Mouse (Mus musculus) testis, adult 2 months (tissue): ENCODE results near the gene Psmb9. TPM values are rescaled to one million over a fixed set of nuclear protein-coding genes. Genes with fewer than 3 reads are reported as not detected.

ENCODE experiments used
- H3K27ac ChIP-seq: fragments of 200-500 bp; 2 replicates; pipeline ENCODE4 v1.5.1; 2012; ENCODE audit warnings: low read depth, low read length; ENCODE audit not compliant: control insufficient read depth, insufficient read depth
- H3K27me3 ChIP-seq: fragments of 200-500 bp; 2 replicates; pipeline ENCODE4 v1.6.1; 2012; ENCODE audit warnings: mild to moderate bottlenecking, low read length, moderate library complexity; ENCODE audit not compliant: control insufficient read depth, insufficient read depth
- H3K36me3 ChIP-seq: fragments of 200-500 bp; 2 replicates; pipeline ENCODE4 v1.6.1; 2012; ENCODE audit warnings: mild to moderate bottlenecking, low read length; ENCODE audit not compliant: control insufficient read depth, insufficient read depth
- H3K4me1 ChIP-seq: fragments of 200-500 bp; 2 replicates; pipeline ENCODE4 v1.6.1; 2012; ENCODE audit warnings: low read length; ENCODE audit not compliant: control insufficient read depth, insufficient read depth
- H3K4me3 ChIP-seq: fragments of 200-500 bp; 2 replicates; pipeline ENCODE4 v1.5.1; 2012; ENCODE audit warnings: low read depth, mild to moderate bottlenecking, low read length, moderate library complexity, mixed read lengths; ENCODE audit not compliant: control insufficient read depth
- CTCF ChIP-seq: fragments of 200-500 bp; IDR thresholded peaks from 2 replicates; pipeline ENCODE4 v1.5.1; 2012; ENCODE audit warnings: low read depth, mild to moderate bottlenecking, inconsistent platforms, low read length, moderate library complexity; ENCODE audit not compliant: control insufficient read depth, insufficient read depth, insufficient replicate concordance
- POLR2A ChIP-seq: fragments of 200-500 bp; IDR thresholded peaks from 2 replicates; pipeline ENCODE4 v1.6.1; 2012; ENCODE audit warnings: low read depth, mild to moderate bottlenecking, inconsistent platforms, low read length, moderate library complexity; ENCODE audit not compliant: control insufficient read depth
- polyA plus RNA-seq: library from polyadenylated mRNA; depleted of rRNA; stranded (reverse); fragments of >200 nt; gene quantifications from 2 replicates; pipeline ENCODE4 v1.2.3, GENCODE M21; 2012

Psmb9 gene
- polyA plus RNA-seq, 1 experiment, result 1.7 TPM

DNA sequence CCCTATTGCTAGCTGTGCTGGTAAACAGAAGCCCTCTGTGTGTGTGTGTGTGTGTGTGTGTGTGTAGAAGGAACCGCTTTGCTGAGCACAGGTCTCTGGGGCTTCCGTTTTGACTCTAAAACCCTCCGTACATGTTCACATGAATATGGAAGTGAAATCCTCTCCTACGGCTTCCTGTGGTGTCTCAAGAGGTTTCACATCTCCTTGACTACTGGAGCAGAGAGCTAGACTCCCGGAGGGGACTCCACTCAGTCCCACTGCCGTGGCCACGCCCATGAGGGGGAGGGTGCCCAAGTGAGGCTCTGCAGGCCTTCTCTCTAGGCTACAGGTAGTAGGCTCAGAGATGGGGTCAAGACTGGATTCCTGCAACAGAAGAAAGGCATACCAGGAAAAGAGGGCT lies 44.5 kb downstream of the Psmb9 start, which contains the start of gene H2-DMb2:
H2-DMb2 (plus strand) TSS at position 275 of the 400 bp plus-strand sequence.
- peaks cover 7% of the 10 kb centered on the region for H3K4me1 ChIP-seq
- H3K27me3 ChIP-seq, result no peaks in the 10 kb centered on the region
- H3K4me3 ChIP-seq, result no peak within 1 kb of the TSS
- no peaks in the 10 kb centered on the region for H3K36me3 ChIP-seq
- no peak within 1 kb of the TSS for H3K27ac ChIP-seq
- no peak for TF ChIP-seq POLR2A
- TF ChIP-seq CTCF, result no peak

DNA sequence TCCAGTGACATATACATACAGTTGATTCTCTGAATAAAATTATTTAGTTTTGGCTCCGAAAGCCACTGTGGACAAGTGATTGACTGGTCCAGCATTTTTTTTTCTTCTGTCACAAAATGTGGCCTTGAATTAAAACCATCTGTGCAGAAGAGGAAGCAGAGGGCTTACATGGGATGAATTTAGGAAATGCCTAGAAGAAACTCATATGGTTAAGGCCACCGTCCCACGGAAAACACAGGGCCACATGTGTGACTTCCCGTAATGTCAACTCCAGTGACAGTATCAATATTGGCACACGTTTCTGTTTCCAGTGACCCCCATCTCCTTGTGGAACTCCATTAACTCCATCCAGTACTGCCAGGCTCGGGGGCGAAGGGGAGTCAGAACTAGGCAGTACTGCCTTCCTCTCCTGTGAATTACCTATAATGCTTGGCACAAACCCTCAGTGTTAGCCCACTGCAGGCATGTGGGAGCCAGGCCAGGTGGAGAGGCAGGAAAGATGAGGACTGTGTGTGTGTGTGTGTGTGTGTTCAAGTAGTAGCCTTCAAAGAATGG lies 45.0 kb downstream of the Psmb9 start:
- Histone ChIP-seq H3K36me3 (no peaks in the 10 kb centered on the region), H3K4me3 (no peak overlapping the region), H3K27ac (no peak overlapping the region), H3K27me3 (no peaks in the 10 kb centered on the region), H3K4me1 (peaks cover 7% of the 10 kb centered on the region)
- TF ChIP-seq POLR2A, result no peak
- no peak for TF ChIP-seq CTCF

DNA sequence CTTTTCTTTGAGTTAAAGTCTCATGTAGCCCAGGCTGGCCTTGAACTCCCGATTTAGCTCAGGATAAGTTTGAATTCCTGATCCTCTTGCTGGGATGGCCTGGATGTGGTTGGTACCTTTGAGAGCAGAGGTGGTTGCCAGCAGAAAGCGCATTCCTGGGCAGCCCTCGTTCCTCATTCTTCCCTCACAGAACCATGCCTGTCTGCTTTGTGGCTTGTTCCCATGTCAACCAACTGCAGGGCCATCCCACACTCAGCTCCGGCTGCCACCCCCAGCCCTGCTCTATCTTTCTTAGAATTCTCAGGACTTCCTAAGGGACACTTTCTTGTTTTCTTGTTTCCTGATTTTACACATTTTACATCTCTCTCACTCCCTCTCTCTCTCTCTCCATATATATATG lies 46.1 kb downstream of the Psmb9 start:
- no peaks in the 10 kb centered on the region for H3K27me3 ChIP-seq

DNA sequence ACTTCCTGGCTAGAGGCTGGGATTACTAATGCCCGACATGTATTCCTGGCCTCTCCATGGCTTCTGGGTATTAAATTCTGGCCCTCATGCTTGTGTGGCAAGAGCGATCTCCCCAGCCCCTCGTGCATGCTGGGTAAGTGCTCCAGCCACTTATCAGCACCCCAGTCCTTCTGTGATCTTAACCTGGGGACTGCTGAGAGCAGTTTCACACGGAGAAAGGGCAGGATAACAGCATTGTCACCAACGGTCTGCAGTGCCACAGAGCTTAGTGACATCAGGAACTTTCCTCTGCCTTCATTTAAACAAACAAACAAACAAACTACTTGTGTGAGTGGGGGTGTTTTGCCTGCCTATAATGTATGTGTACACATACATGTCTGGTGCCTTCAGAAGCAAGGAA lies 47.3 kb downstream of the Psmb9 start:
- TF ChIP-seq POLR2A (no peak), CTCF (no peak)
- Histone ChIP-seq H3K36me3 (no peaks in the 10 kb centered on the region), H3K27me3 (no peaks in the 10 kb centered on the region), H3K27ac (no peak overlapping the region), H3K4me1 (peaks cover 11% of the 10 kb centered on the region), H3K4me3 (no peak overlapping the region)

More for the DNA sequence above, 46.1 kb downstream of the Psmb9 start:
- peaks cover 7% of the 10 kb centered on the region for H3K4me1 ChIP-seq
- TF ChIP-seq CTCF (no peak), POLR2A (no peak)
- H3K27ac ChIP-seq, result no peak overlapping the region
- no peak overlapping the region for H3K4me3 ChIP-seq
- no peaks in the 10 kb centered on the region for H3K36me3 ChIP-seq

DNA sequence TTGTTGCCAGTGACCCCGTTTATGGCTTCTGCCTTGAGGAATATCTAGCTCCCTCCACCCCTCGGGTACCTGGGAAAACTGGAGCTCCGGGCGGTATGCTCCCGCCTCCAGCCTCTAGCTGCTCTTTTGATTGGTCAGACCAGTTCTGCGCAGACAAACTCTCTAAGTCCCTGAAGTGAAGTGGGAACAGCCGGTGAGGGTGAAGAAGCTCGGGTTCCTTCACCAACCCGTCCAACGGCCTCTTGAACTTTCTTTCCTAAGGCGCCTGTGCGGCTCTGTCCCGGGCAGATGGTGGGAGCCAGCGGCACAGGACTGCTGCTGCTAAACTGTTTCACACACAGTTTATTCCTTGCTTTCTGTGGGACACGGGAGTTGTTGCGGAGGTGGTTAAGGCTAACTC lies 48.1 kb downstream of the Psmb9 start:
- Histone ChIP-seq H3K36me3 (no peaks in the 10 kb centered on the region), H3K27me3 (no peaks in the 10 kb centered on the region), H3K4me1 (peaks cover 11% of the 10 kb centered on the region), H3K27ac (no peak overlapping the region), H3K4me3 (no peak overlapping the region; the same call in 1 of the 2 replicates)
- TF ChIP-seq POLR2A (no peak), CTCF (no peak)

DNA sequence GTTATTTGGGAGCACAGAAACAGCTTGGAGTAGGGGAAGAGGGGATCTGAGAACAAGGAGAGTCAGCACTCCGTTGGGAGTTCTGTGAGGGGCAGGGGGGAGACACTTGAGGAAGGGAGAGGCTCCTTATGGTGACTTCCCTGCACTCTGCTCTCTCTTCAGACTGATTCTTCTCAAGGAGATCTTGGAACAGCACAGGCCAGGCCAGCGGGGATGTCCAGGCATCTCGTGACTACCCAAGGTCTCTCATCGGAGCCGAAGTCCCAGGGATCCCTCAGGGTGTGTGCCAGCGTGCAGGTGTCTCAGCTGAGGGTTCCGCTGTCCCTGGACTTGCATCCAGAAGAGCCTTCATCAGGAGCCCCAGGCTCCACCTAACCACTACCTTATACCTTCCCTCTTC lies 48.9 kb downstream of the Psmb9 start:
- Histone ChIP-seq H3K4me3 (no peak overlapping the region), H3K27me3 (no peaks in the 10 kb centered on the region), H3K4me1 (peaks cover 11% of the 10 kb centered on the region), H3K27ac (no peak overlapping the region), H3K36me3 (no peaks in the 10 kb centered on the region)
- TF ChIP-seq CTCF, result no peak
- TF ChIP-seq POLR2A, result no peak

DNA sequence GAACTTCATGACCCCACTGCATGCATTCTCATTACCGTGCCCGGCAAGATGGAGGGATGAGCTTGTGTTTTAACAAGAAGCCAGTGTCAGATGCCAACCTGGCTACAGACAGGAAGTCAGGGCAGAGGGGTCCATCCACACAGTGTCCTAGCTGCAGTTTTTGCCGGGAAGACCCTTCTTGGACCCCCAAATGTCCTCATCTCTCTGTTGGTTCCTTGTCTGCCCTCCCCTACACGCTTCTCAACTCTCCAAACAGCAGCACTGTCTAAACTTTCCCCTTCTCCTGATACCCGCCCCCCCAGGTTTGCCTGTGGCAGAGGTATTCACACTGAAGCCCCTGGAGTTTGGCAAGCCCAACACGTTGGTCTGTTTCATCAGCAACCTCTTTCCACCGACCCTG lies 50.0 kb downstream of the Psmb9 start:
- TF ChIP-seq CTCF (no peak), POLR2A (no peak)
- no peak overlapping the region for H3K4me3 ChIP-seq
- peaks cover 11% of the 10 kb centered on the region for H3K4me1 ChIP-seq
- H3K27ac ChIP-seq, result no peak overlapping the region
- H3K27me3 ChIP-seq, result no peaks in the 10 kb centered on the region
- H3K36me3 ChIP-seq, result no peaks in the 10 kb centered on the region
